Mouse (Mus musculus) megakaryocyte, embryonic 14.5 days (primary cell): ENCODE measurements around the gene Cldn13. TPM values are rescaled to one million over a fixed set of nuclear protein-coding genes. Genes with fewer than 3 reads are reported as not detected.
"Not testable (repeated sequence)": the region's sequence is repeated elsewhere in the genome, so short reads cannot be mapped to it uniquely, and the experiment has no call there.

Experiments
- H3K27me3 ChIP-seq: replicated peaks from 2 replicates; pipeline ENCODE3; 2012; ENCODE audit warnings: inconsistent platforms
- H3K36me3 ChIP-seq: replicated peaks from 2 replicates; pipeline ENCODE3; 2012; ENCODE audit warnings: low read length, inconsistent platforms, mixed read lengths
- H3K4me1 ChIP-seq: 2 replicates; pipeline ENCODE4 v1.6.1; 2012; ENCODE audit warnings: inconsistent platforms
- H3K4me3 ChIP-seq: replicated peaks from 2 replicates; pipeline ENCODE3; 2012; ENCODE audit warnings: moderate library complexity, mild to moderate bottlenecking, inconsistent platforms
- H3K9me3 ChIP-seq: 2 replicates; pipeline ENCODE4 v1.6.1; 2012; ENCODE audit warnings: inconsistent platforms
- FLI1 ChIP-seq: IDR thresholded peaks from 2 replicates; pipeline ENCODE4 v1.6.1; 2012; ENCODE audit warnings: low read length, inconsistent platforms, mixed read lengths
- GATA1 ChIP-seq: IDR thresholded peaks from 3 replicates; pipeline ENCODE4 v1.6.1; 2012; ENCODE audit warnings: mixed read lengths, low read length, inconsistent platforms, borderline replicate concordance
- polyA plus RNA-seq: library from polyadenylated mRNA; stranded (reverse); fragments of >175 nt; gene quantifications from 2 replicates; pipeline ENCODE4 v1.2.3, GENCODE M21; 2012; ENCODE audit warnings: low replicate concordance; ENCODE audit not compliant: insufficient read depth

Gene Cldn13
- polyA plus RNA-seq, 1 experiment: not detected

- no peak for TF ChIP-seq FLI1
- no peak for TF ChIP-seq GATA1
- Histone ChIP-seq H3K4me1 (peaks cover 76% of the 10 kb centered on the region), H3K4me3 (no peak within 1 kb of the TSS), H3K27me3 (peaks cover 11% of the 10 kb centered on the region), H3K36me3 (peaks cover 2% of the 10 kb centered on the region), H3K9me3 (no peaks in the 10 kb centered on the region)
Measured at GRCm38 (mm10) chr5:134946857-134947255, 31.5 kb upstream of the Cldn13 start, which contains the start of gene Cldn4. Gene Cldn4, minus strand, starts transcription at chr5:134946934.

DNA sequence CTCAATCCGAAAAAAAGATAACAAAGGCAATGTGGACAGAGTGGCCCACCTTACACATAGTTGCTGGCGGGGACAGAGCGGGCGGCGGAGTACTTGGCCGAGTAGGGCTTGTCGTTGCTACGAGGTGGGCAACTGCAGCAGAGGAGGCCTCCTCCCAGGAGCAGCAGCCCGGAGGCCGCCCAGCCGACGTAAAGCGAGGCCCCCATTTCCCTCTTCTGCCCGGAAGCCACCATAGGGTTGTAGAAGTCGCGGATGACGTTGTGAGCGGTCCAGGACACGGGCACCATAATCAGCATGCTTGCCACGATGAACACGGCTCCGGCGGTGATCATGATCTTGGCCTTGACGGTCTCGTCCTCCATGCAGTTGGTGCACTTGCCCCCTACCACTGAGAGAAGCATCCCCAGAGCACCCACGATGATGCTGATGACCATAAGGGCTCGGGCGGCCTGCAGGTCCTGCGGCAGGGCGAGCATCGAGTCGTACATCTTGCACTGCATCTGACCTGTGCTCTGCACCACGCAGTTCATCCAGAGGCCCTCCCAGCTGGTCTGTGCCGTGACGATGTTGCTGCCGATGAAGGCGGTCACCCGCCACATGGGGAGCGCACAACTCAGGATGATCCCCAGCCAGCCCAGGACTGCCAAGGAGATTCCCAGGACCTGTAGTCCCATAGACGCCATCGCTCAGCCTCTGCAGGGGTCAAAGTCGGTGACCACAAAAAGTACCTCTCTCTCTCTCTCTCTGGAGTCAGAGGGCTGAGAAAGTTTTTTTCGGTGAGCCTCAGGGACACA is 30.9 kb upstream of the Cldn13 start:
- no peaks in the 10 kb centered on the region for H3K9me3 ChIP-seq
- no peak for TF ChIP-seq FLI1
- TF ChIP-seq GATA1: no peak
- peaks cover 71% of the 10 kb centered on the region for H3K4me1 ChIP-seq
- H3K27me3 ChIP-seq: peaks cover 11% of the 10 kb centered on the region
- H3K36me3 ChIP-seq: peaks cover 8% of the 10 kb centered on the region
- no peak overlapping the region for H3K4me3 ChIP-seq

- peaks cover 16% of the 10 kb centered on the region for H3K36me3 ChIP-seq
- H3K27me3 ChIP-seq: peaks cover 11% of the 10 kb centered on the region
- peaks cover 70% of the 10 kb centered on the region for H3K4me1 ChIP-seq
- H3K9me3 ChIP-seq: no peaks in the 10 kb centered on the region
- TF ChIP-seq FLI1: no peak
- no peak for TF ChIP-seq GATA1
- no peak overlapping the region for H3K4me3 ChIP-seq
Measured at GRCm38 (mm10) chr5:134945266-134945959, 30.1 kb upstream of the Cldn13 start.

DNA sequence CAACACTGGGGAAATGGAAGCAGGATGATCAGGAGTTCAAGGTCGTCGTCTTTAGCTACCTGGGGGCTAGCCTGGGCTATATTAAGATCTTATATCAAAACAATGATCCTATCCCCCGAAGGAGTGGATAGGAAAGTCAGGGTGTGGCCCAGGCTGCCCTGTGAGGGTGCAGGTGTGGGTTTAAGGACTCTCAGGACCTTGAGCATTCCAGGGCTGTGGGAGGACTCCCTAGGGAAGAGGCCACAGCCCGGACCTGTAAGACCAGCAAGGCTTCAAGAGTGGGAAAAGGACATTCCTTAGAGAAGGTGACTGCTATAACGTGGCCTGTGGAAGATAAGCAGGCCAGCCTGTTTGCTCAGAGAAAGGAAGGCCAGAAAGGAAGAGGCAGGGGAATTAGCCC is 28.9 kb upstream of the Cldn13 start:
- peaks cover 11% of the 10 kb centered on the region for H3K27me3 ChIP-seq
- TF ChIP-seq FLI1: no peak
- no peak for TF ChIP-seq GATA1
- peaks cover 64% of the 10 kb centered on the region for H3K4me1 ChIP-seq
- no peak overlapping the region for H3K4me3 ChIP-seq
- H3K36me3 ChIP-seq: peaks cover 20% of the 10 kb centered on the region
- no peaks in the 10 kb centered on the region for H3K9me3 ChIP-seq

DNA sequence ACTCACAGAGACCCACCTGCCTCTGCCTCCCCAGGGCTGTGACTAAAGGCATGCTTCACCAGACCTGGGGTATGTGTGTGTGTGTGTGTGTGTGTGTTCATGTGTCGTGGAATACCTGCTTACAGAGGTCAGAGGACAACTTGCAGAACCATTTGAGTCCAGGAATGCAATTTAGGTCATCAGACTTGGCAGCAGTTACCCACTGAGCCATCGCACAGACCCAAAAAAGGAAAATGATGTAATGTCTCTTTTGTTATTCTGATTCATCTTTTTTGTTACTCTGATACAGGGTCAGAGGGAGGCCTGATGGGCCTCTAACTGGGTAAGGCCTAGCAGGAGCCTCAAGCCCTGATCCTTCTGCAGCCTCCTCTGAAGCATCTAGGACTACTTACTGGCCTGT is 27.4 kb upstream of the Cldn13 start:
- Histone ChIP-seq H3K27me3 (peaks cover 11% of the 10 kb centered on the region), H3K36me3 (peaks cover 27% of the 10 kb centered on the region), H3K4me3 (no peak overlapping the region), H3K9me3 (no peaks in the 10 kb centered on the region), H3K4me1 (peaks cover 60% of the 10 kb centered on the region)
- TF ChIP-seq GATA1: no peak
- no peak for TF ChIP-seq FLI1

DNA sequence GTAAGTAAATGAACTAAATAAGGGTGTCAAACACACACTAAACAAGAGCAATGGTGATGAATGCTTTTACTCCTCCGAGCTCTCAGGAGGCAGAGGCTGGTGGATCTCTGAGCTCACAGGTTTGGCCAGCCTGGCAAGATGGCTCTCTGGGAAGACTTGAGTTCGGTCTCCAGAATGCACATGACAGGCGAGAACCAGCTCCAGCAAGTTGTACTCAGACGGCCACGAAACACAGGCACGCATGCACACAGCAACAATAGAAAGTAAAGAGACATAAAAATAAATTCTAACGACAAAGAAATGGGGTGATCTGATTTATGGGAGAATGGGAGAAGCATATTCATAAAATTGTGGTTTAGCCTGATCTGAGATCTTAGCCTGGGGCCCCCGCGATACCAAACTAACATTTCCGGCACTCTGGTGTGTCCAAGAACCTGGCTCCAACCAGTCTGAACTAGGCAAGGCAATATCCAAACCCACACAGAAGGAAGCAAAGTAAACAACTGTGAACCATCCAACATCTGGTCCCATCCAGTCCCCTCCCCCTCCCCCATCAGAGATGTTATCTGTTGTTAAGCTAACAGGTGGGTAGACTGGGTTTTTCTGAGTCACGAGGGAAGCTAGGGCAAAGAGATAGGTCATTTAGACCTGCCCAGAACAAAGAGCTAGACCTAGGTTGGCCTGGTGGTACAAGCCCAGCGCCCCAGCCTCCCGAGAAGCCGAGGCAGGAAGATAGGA is 26.3 kb upstream of the Cldn13 start:
- Histone ChIP-seq H3K27me3 (peaks cover 11% of the 10 kb centered on the region), H3K4me3 (no peak overlapping the region), H3K36me3 (peaks cover 38% of the 10 kb centered on the region), H3K4me1 (peaks cover 66% of the 10 kb centered on the region), H3K9me3 (no peaks in the 10 kb centered on the region)
- TF ChIP-seq GATA1: no peak
- no peak for TF ChIP-seq FLI1

- H3K4me3 ChIP-seq, H3K9me3 ChIP-seq, H3K27me3 ChIP-seq: not testable (repeated sequence)
- Histone ChIP-seq H3K36me3 (peaks cover 57% of the 10 kb centered on the region), H3K4me1 (peaks cover 68% of the 10 kb centered on the region)
Measured at GRCm38 (mm10) chr5:134939554-134939953, 24.2 kb upstream of the Cldn13 start.

- H3K36me3 ChIP-seq: peaks cover 62% of the 10 kb centered on the region
- H3K9me3 ChIP-seq: no peaks in the 10 kb centered on the region
- H3K4me3 ChIP-seq: no peak overlapping the region
- TF ChIP-seq FLI1: no peak
- no peak for TF ChIP-seq GATA1
- no peaks in the 10 kb centered on the region for H3K27me3 ChIP-seq
- H3K4me1 ChIP-seq: peaks cover 68% of the 10 kb centered on the region
Measured at GRCm38 (mm10) chr5:134939069-134939468, 23.7 kb upstream of the Cldn13 start.

DNA sequence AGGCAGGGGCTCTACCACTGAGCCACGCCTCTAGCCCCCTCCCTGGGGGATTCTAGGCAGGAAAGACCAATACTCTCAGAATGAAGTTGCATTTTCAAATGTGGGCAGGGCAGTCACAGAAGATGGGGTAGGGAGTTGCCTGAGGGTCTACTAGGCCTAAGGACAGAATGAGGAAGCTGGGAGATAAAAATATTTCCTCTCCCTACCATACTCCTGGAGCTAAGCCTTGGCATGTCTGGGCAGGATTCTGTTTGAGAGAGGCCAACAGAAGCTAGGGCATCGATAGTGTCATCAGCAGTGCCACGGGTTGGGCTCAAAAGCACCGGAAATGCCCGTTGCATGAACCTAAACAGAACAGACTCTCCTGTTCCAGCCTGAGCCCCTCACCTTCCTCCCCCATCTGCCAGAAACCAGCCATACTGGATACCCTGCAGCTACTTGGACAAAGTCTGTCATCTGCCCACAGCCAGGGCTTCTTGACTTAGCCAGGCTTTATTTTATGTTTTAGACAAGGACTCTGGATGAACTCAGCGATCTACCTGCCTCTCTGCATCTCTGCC is 21.4 kb upstream of the Cldn13 start:
- no peaks in the 10 kb centered on the region for H3K9me3 ChIP-seq
- peaks cover 74% of the 10 kb centered on the region for H3K4me1 ChIP-seq
- TF ChIP-seq FLI1 (no peak), GATA1 (no peak)
- H3K27me3 ChIP-seq: no peaks in the 10 kb centered on the region
- H3K36me3 ChIP-seq: peaks cover 67% of the 10 kb centered on the region
- no peak overlapping the region for H3K4me3 ChIP-seq
